Comparison of ENCODE assay signal across 9 mouse cellular contexts in the genomic region with DNA sequence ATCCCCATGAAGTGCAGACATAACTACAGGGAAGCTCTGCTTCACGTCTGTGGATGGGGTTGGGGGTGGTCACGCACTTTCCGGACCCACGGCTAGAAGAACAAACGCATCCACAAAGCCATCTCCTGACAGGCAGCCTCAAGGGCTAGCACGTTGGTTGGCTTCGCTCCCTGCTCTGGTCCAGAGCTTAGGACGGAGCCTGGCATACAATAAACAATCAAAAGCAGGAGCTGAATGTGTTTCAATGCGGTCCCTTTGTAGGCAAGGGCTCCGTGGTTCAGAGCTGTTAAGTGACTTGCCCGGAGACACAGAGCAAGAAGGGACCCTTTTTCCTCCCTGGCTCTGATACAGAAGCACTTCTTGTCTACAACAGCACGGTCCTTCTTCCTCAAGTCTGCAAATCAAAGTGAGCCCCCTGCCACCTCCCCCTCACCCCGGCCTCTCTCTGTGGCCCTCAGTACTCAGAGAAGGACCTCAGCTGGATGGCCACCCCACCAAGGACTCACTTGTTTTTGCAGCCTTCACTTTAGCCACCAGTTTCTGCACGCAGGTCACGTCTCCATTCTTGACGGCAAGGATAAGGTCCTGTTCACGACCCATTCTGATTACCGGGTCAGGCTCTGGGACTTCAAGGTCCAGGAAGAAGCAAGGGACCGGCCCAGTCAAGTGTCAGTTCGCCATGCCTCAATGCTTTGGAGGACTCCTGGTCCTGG. TPM values are rescaled to one million over a fixed set of nuclear protein-coding genes. Genes with fewer than 3 reads are reported as not detected.
DNase-seq lines count a peak whose midpoint lies in the region; ATAC-seq and TF ChIP-seq lines count a peak whose summit lies in the region.
"Had no signal": no experiment of that assay in that cellular context is flagged by ENCODE, and none has a peak within 500 bp of the region (broad histone marks: within the 10 kb centered on the region; RNA-seq: fewer than 3 reads in every experiment).

No protein-coding gene starts in this region.

- no peaks in the 10 kb centered on the region for H3K27me3 ChIP-seq in heart, embryonic 10.5 days (ENCODE audit: insufficient read depth, poor library complexity, severe bottlenecking)
- H3K27me3 ChIP-seq in liver, embryonic 14.5 days (ENCODE audit: control insufficient read depth, insufficient read depth, low read length) = no peaks in the 10 kb centered on the region

- H3K36me3 ChIP-seq in heart, embryonic 10.5 days = peaks cover 60% of the 10 kb centered on the region
- H3K36me3 ChIP-seq in liver, embryonic 14.5 days (replicated peaks; ENCODE audit: control insufficient read depth, insufficient read depth, low read depth) = no peaks in the 10 kb centered on the region; the same call in none of the 2 replicates

- no peaks in the 10 kb centered on the region for H3K9me3 ChIP-seq in heart, embryonic 10.5 days
- H3K9me3 ChIP-seq in liver, embryonic 14.5 days (ENCODE audit: control insufficient read depth, low read length) = no peaks in the 10 kb centered on the region

- TF ChIP-seq EP300 in liver, embryonic 14.5 days (IDR thresholded peaks at IDR 0.05; ENCODE audit: low read depth) = no peak

- no peak for ATAC-seq in liver, embryonic 14.5 days (ENCODE audit: insufficient read depth)

- WGBS in heart, embryonic 10.5 days = 75% methylated on average over 20 of the region's 20 CpGs
- 82% methylated on average over 20 of the region's 20 CpGs for WGBS in liver, embryonic 14.5 days (ENCODE audit: insufficient replicate concordance)

- no peak overlapping the region for H3K9ac ChIP-seq in liver, embryonic 14.5 days (replicated peaks)

- H3K4me1 ChIP-seq in heart, embryonic 10.5 days = peaks cover 82% of the 10 kb centered on the region
- H3K4me1 ChIP-seq in liver, embryonic 14.5 days (replicated peaks; ENCODE audit: control insufficient read depth in 2 of 2, insufficient read depth in 2 of 2, low read length in 1 of 2) = peaks cover 23 to 32% of the 10 kb centered on the region in 2 experiments

- H3K27ac ChIP-seq in heart, embryonic 10.5 days = peak overlapping the region; percentile 93
- no peak overlapping the region for H3K27ac ChIP-seq in liver, embryonic 14.5 days

- H3K4me3 ChIP-seq in heart, embryonic 10.5 days = peak overlapping the region; percentile 95
- H3K4me3 ChIP-seq in liver, embryonic 14.5 days (ENCODE audit: insufficient read depth in 1 of 2, low read depth in 2 of 2, low read length in 2 of 2) = peak overlapping the region in 1 of 2 experiments; percentile 72; a peak in 2 of 4 replicates

- DNase-seq in heart, embryonic 10.5 days (ENCODE audit: low spot score) = no peak
- no peak for DNase-seq in heart, adult 9 months (ENCODE audit: low spot score in 2 of 2)
- peak; percentile 54 to 61 for DNase-seq in right cerebral cortex, postnatal 10 days (ENCODE audit: low spot score in 2 of 2)
- no peak for DNase-seq in right cerebral cortex, adult 2 months (ENCODE audit: low spot score in 2 of 2)
- DNase-seq in liver, embryonic 14.5 days (ENCODE audit: low read depth in 3 of 3, low spot score in 3 of 3) = no peak
- no peak for DNase-seq in thymus, postnatal 4 days
- no peak for DNase-seq in adrenal gland, adult 18-20 months (ENCODE audit: low spot score in 2 of 2)
- no peak for DNase-seq in thymus, postnatal 14 days

- TF ChIP-seq CTCF in liver, embryonic 14.5 days (IDR thresholded peaks at IDR 0.05; ENCODE audit: low read depth) = no peak

- peak overlapping the region; percentile 99 for H3K4me2 ChIP-seq in liver, embryonic 14.5 days (ENCODE audit: low read depth)

RNA-seq across cellular contexts. Expression of a gene that starts 1.9 kb away (rescaled TPM):
- polyA plus RNA-seq in heart, embryonic 10.5 days (2016; fragmentation: Nextera tagmentation; extraction: Ambion mirVana) = 18.7 and 21.4 TPM in 2 replicates
- polyA plus RNA-seq in liver, embryonic 14.5 days (2012; rRNA removed) = 7.1 and 7.8 TPM in 2 replicates
- polyA plus RNA-seq in liver, embryonic 14.5 days (2014; fragmentation: Nextera tagmentation; extraction: Ambion mirVana) = 4.9 and 6.1 TPM in 2 replicates
- total RNA-seq in adrenal gland, adult 18-20 months (2021) = 10 to 100 TPM; 55.1 to 59.8 TPM

RNA-seq across cellular contexts. Expression of a gene that starts 3.0 kb away (rescaled TPM):
- 39.1 and 41.7 TPM in 2 replicates for polyA plus RNA-seq in heart, embryonic 10.5 days (2016; fragmentation: Nextera tagmentation; extraction: Ambion mirVana)
- polyA plus RNA-seq in liver, embryonic 14.5 days (2012; rRNA removed) = 12.4 and 12.9 TPM in 2 replicates
- 9.7 and 12.4 TPM in 2 replicates for polyA plus RNA-seq in liver, embryonic 14.5 days (2014; fragmentation: Nextera tagmentation; extraction: Ambion mirVana)
- total RNA-seq in adrenal gland, adult 18-20 months (2021) = 10 to 100 TPM; 15.5 to 20.3 TPM

RNA-seq across cellular contexts. Expression of a gene that starts 12.3 kb away (rescaled TPM):
- polyA plus RNA-seq in heart, embryonic 10.5 days (2016; fragmentation: Nextera tagmentation; extraction: Ambion mirVana) = 35.0 and 40.8 TPM in 2 replicates
- polyA plus RNA-seq in liver, embryonic 14.5 days (2012; rRNA removed) = 9.4 and 10.5 TPM in 2 replicates
- polyA plus RNA-seq in liver, embryonic 14.5 days (2014; fragmentation: Nextera tagmentation; extraction: Ambion mirVana) = 7.5 and 9.3 TPM in 2 replicates
- 1 to 10 TPM; 5.8 to 8.0 TPM for total RNA-seq in adrenal gland, adult 18-20 months (2021)

RNA-seq across cellular contexts. Expression of a gene that starts 46.3 kb away (rescaled TPM):
- polyA plus RNA-seq in heart, embryonic 10.5 days (2016; fragmentation: Nextera tagmentation; extraction: Ambion mirVana) = 35.0 and 56.8 TPM in 2 replicates
- polyA plus RNA-seq in liver, embryonic 14.5 days (2012; rRNA removed) = 11.0 and 13.8 TPM in 2 replicates
- 3.7 and 6.1 TPM in 2 replicates for polyA plus RNA-seq in liver, embryonic 14.5 days (2014; fragmentation: Nextera tagmentation; extraction: Ambion mirVana)
- 10 to 100 TPM; 57.3 to 70.3 TPM for total RNA-seq in adrenal gland, adult 18-20 months (2021)

RNA-seq across cellular contexts. Expression of a gene that starts 46.7 kb away (rescaled TPM):
- 0.23 and 0.31 TPM in 2 replicates for polyA plus RNA-seq in heart, embryonic 10.5 days (2016; fragmentation: Nextera tagmentation; extraction: Ambion mirVana)
- polyA plus RNA-seq in liver, embryonic 14.5 days (2012; rRNA removed) = 0.36 and 0.42 TPM in 2 replicates
- 0.09 and 0.29 TPM in 2 replicates for polyA plus RNA-seq in liver, embryonic 14.5 days (2014; fragmentation: Nextera tagmentation; extraction: Ambion mirVana)
- not detected for total RNA-seq in adrenal gland, adult 18-20 months (2021)
- total RNA-seq: gastrocnemius, adult 18-20 months had no signal

Comparison
In these comparisons a context has a peak if more than half of its experiments do, and no peak if none do; other contexts are left out.
1. DNase-seq: peak in right cerebral cortex, postnatal 10 days (2 of 2); none in heart, embryonic 10.5 days (single experiment), heart, adult 9 months (0 of 2), right cerebral cortex, adult 2 months (0 of 2), liver, embryonic 14.5 days (0 of 3), thymus, postnatal 4 days (single experiment), adrenal gland, adult 18-20 months (0 of 2) and thymus, postnatal 14 days (single experiment).